Mouse (Mus musculus): ENCODE data around the gene Ywhab. TPM values are rescaled to one million over a fixed set of nuclear protein-coding genes. Genes with fewer than 3 reads are reported as not detected.

The Ywhab gene
- polyA plus RNA-seq, 1 experiment from 2014 or later, result 327 TPM

GRCm38 (mm10) chr2:164059634-164060235 lies 65.0 kb downstream of the Ywhab start:
- 91% methylated on average over 8 of the region's 8 CpGs for WGBS
- peaks cover 98% of the 10 kb centered on the region for H3K36me3 ChIP-seq
- no peak for DNase-seq (ENCODE audit: low spot score)

More at GRCm38 (mm10) chr2:164059634-164060235, 65.0 kb downstream of the Ywhab start:
- Histone ChIP-seq H3K9me3 (replicated peaks) (no peaks in the 10 kb centered on the region), H3K27ac (no peak overlapping the region), H3K27me3 (ENCODE audit: low read depth, poor library complexity, severe bottlenecking) (no peaks in the 10 kb centered on the region), H3K4me1 (no peaks in the 10 kb centered on the region), H3K4me3 (no peak overlapping the region)

Other genes starting within 250 kb of the Ywhab start
- gene Ada, start 244.7 kb upstream of the Ywhab start, polyA plus RNA-seq (2016; fragmentation: Nextera tagmentation; extraction: Ambion mirVana), result 12.2 and 13.8 TPM in 2 replicates
- gene Ccn5, start 174.1 kb upstream of the Ywhab start, polyA plus RNA-seq (2016; fragmentation: Nextera tagmentation; extraction: Ambion mirVana), result 0.25 and 0.61 TPM in 2 replicates
- gene Kcnk15, start 141.3 kb upstream of the Ywhab start, polyA plus RNA-seq (2016; fragmentation: Nextera tagmentation; extraction: Ambion mirVana), result not detected in 2 replicates
- 0.06 and 0.24 TPM in 2 replicates for gene Rims4, start 76.3 kb upstream of the Ywhab start, polyA plus RNA-seq (2016; fragmentation: Nextera tagmentation; extraction: Ambion mirVana)
- gene Pabpc1l, start 30.5 kb downstream of the Ywhab start, polyA plus RNA-seq (2016; fragmentation: Nextera tagmentation; extraction: Ambion mirVana), result 0.76 and 1.3 TPM in 2 replicates
- gene Stk4, start 75.4 kb downstream of the Ywhab start, polyA plus RNA-seq (2016; fragmentation: Nextera tagmentation; extraction: Ambion mirVana), result 30.4 and 32.8 TPM in 2 replicates
- gene Tomm34, start 76.2 kb downstream of the Ywhab start, polyA plus RNA-seq (2016; fragmentation: Nextera tagmentation; extraction: Ambion mirVana), result 60.3 and 66.4 TPM in 2 replicates
- 0.15 TPM in 1 of 2 replicates, not detected in the other for gene Kcns1, start 176.2 kb downstream of the Ywhab start, polyA plus RNA-seq (2016; fragmentation: Nextera tagmentation; extraction: Ambion mirVana)
- not detected in 2 replicates for gene Wfdc5, start 187.8 kb downstream of the Ywhab start, polyA plus RNA-seq (2016; fragmentation: Nextera tagmentation; extraction: Ambion mirVana)
- not detected in 2 replicates for gene Wfdc12, start 195.6 kb downstream of the Ywhab start, polyA plus RNA-seq (2016; fragmentation: Nextera tagmentation; extraction: Ambion mirVana)
- not detected in 2 replicates for gene Wfdc15a, start 205.2 kb downstream of the Ywhab start, polyA plus RNA-seq (2016; fragmentation: Nextera tagmentation; extraction: Ambion mirVana)
- not detected in 2 replicates for gene Wfdc15b, start 226.7 kb downstream of the Ywhab start, polyA plus RNA-seq (2016; fragmentation: Nextera tagmentation; extraction: Ambion mirVana)
- gene Svs2, start 243.5 kb downstream of the Ywhab start, polyA plus RNA-seq (2016; fragmentation: Nextera tagmentation; extraction: Ambion mirVana), result not detected in 2 replicates

Measured in limb, embryonic 10.5 days (tissue).